Mouse (Mus musculus): ENCODE measurements around the gene Ovol3. TPM values are rescaled to one million over a fixed set of nuclear protein-coding genes. Genes with fewer than 3 reads are reported as not detected.
"Not testable (repeated sequence)": the region's sequence is repeated elsewhere in the genome, so short reads cannot be mapped to it uniquely, and the experiment has no call there.

The Ovol3 gene
- total RNA-seq (2021) = not detected

DNA sequence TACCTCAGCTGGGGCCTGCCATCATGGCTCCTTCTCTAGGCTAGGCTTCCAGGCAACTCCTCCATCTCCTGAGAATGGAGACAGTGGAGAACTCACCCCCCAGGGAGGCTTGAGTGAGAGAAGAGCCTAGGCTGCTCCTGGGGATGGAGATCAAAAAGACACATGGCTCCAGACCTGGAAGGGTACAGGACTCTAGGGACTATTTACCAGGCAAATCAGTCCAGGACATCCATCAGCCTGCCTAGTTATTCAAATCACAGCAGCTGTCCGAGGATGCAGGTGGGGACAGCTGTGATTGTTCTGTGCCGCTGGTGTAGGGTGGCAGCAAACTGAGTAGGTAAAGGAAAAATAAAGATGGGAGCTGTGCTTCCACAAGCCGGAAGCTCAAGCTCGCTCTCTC, at the start of gene Ovol3:
TSS of gene Ovol3 (minus strand) at position 101 of the 400 bp plus-strand sequence.
- DNase-seq (ENCODE audit: low spot score in 2 of 2) = no peak
- intact Hi-C loops (cut with DNase I) = no loop called here

DNA sequence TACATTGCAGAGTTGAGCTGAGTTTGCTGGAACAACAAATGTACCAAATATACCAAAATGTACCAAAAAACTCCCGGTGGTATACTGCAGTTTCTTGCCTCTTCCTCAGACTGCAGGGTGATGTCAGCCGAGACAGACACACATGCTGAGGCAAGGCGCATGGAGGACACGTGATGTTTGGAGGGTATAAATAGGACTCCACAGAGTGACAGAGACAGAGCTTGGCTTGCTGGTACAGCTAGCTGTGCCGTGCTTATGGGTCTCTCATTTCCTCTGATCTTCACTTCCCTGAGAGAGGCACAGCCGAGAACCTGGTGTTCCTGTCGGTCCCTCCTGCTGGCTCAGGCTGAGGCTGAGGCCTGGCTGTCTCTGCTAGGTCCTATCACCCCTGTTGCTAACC, 47.2 kb upstream of the Ovol3 start:
- no peak for DNase-seq (ENCODE audit: low spot score in 2 of 2)
- intact Hi-C loops (cut with DNase I) = loop anchor here (5.0 kb wide), 1 partner anchor 50 kb away; the partner anchor contains the start of genes Polr2i and Tbcb

DNA sequence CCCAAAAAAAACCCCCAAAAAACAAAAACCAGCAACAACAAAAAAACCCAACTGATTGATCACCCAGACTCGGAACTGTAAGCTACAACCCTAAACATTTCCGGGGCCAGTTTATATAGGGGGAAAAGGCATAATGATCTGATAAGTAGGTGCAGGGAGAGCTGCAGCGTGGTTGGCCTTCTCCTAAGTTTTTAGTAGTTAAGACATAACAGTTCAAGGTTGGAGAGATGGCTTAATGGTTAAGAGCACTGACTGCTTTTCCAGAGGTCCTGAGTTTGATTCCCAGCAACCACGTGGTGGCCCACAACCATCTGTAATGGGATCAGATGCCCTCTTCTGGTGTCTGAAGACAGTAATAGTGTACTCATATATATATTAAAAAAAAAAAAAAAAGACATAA, 46.0 kb upstream of the Ovol3 start:
- no peak for DNase-seq (ENCODE audit: low spot score in 2 of 2)
- intact Hi-C loops (cut with DNase I) = loop anchor here (5.0 kb wide), 1 partner anchor 49 kb away; the partner anchor contains the start of genes Polr2i and Tbcb

DNA sequence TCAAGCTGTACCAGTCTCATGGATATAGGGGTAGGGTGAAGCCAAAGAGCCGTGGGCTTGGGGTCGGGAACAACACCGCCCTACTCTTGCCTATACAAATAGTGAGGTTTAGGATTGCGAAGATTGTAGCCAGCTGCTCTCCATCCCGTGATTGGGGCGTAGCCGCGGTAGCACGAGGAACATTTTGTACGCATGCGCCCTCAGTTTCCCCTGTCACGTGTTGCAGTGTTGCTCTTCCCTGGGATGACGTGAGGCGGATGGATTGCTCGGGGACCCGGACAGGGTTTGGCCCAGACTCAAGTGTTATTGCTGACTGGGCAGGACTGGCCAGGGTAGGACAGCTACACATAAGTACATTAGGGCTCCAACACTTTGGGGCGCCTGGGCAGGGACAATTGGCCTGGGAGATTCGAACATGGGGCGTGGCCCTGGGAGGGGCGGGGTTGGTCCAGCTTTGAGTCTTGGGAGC, 45.2 kb upstream of the Ovol3 start:
- intact Hi-C loops (cut with DNase I) = loop anchor here (5.0 kb wide), 1 partner anchor 48 kb away; the partner anchor contains the start of genes Polr2i and Tbcb
- peak; percentile 85 to 86 for DNase-seq (ENCODE audit: low spot score in 2 of 2)

DNA sequence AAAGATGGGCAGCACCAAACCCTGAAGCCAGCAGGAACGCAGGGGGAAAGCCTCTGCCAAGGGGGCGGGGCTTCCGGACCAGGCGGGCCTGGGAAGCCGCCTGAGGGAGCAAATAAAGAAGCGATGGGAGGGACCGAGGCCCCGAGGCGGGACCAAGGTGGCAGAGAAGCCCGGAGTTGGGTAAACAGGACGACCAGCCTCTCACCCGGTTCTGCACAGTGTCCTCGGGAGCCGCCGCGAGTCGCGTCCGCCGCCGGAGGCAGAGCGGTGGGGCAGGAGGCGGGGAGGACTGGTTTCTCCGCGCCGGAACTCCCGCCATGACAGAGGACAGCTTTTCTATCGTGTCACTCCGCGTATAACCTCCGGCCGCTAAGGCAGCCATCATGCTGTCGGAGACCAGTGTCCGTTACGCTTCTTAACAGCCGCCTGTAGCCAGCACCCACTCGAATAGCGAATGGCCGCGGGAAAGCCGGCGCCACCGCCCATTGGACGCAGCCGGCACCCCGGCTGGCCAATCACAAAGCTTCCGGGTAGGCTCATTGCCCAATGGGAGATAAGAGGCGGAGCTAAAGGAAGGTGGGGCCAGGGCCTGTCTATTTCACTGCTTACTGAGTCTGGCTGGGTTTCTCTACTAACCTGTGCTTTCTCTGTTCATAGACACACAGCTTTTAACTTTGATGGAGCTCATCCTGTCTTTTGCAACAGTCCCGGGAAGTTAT, 44.6 kb upstream of the Ovol3 start, which contains the start of the genes Thap8 and Wdr62:
TSS of gene Thap8 (plus strand) at position 144 of the 719 bp plus-strand sequence.
TSS of gene Wdr62 (minus strand) at position 469 of the 719 bp plus-strand sequence.
- intact Hi-C loops (cut with DNase I) = loop anchor here (5.0 kb wide), 1 partner anchor 48 kb away; the partner anchor contains the start of genes Polr2i and Tbcb
- peak; percentile 87 to 90 for DNase-seq (ENCODE audit: low spot score in 2 of 2)

DNA sequence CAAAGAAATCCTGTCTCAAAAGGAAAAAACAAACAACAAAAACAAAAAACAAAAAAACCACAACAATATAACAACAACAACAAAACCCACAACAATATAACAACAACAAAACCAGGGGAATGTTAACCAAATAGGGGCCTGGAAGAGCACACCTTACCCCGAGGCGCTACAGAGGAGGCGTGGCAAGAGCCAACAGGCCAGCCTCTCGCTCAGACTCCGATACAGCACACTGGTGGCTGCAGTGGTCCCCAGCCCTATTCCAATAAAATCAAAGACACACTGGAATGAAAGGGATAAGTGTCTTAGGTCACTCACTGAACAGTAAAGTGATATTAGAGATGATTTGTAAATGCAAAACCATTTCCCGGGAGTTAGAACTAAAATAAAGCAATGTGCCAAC, 44.0 kb upstream of the Ovol3 start:
- intact Hi-C loops (cut with DNase I) = no loop called here
- DNase-seq (ENCODE audit: low spot score in 2 of 2) = no peak

DNA sequence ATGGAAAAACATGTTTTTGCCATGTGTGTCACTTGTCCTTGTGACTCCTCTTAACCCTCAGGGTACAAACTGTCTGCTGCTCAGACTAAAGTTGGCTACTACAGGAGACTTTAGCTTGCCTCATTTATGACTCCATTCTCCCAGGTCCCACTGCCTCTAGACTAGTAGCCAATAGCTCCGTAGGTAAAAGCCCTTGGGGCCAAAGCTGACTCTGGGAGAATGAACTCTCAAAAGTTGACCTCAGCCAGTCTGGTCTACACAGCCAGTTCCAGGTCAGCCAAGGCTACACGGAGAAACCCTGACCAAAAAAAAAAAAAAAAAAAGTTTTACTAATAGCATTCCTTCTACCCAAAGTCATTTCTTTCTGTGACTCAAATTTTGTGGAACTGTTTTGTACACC, 43.4 kb upstream of the Ovol3 start:
- no peak for DNase-seq (ENCODE audit: low spot score in 2 of 2)
- intact Hi-C loops (cut with DNase I) = no loop called here

DNA sequence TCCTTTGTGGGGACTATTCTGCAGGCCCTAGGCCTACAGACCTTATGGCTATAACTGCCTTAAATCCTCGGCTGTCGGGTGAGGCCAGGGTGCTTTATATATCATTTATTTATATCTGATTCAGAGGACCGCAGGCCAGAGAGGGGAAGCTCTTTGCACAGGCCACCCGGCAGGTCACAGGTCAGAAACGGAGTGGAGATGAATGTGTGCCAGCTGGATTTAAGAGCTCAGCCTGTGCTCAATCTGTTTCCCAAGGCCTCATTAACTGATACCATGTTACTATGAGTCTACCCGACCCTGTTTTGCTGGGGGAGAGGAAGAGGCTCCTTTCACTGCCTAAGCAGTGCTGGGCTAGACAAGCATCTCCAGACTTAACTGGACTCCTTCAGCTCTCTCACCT, 38.9 kb upstream of the Ovol3 start:
- intact Hi-C loops (cut with DNase I) = no loop called here

DNA sequence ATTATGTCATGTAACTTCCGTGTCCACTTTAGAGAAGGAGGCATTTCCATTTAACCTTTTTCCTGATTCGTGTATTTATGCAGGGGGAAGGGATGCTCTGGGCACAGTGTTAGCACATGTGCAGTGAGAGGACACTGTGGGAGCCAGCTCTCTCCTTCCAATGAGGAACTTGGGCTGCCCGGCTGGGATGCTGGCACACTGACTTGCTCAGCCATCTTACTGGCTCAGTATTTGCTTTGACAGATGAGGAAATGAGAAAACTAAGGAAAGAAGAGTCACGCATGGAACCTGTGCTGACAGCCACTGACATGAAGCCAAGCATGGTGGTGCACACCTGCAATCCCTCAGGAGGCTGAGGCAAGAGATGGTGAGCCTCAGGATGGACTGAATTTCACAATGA, 34.1 kb upstream of the Ovol3 start:
- no peak for DNase-seq (ENCODE audit: low spot score in 2 of 2)
- intact Hi-C loops (cut with DNase I) = no loop called here

More for the DNA sequence above, 38.9 kb upstream of the Ovol3 start:
- no peak for DNase-seq (ENCODE audit: low spot score in 2 of 2)

DNA sequence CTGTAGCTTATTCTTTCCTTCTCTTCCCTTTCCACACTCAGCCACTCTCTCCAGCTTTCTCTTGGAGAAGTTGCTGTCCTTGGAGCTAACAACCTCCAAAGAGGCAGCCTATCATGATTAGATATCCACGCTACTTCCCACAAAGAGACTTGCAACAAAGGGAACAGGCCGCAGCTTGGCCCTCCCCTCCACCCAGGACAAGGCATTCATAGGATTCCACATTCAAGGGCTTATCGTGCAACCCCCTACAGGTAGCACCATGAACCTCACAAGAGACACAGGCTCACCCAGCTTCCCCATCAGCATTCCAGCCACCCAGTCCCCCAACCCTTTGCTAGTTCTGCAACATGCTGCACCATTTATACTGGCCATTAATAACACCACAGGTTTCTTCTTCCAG, 31.3 kb upstream of the Ovol3 start:
- no peak for DNase-seq (ENCODE audit: low spot score in 2 of 2)
- intact Hi-C loops (cut with DNase I) = no loop called here

DNA sequence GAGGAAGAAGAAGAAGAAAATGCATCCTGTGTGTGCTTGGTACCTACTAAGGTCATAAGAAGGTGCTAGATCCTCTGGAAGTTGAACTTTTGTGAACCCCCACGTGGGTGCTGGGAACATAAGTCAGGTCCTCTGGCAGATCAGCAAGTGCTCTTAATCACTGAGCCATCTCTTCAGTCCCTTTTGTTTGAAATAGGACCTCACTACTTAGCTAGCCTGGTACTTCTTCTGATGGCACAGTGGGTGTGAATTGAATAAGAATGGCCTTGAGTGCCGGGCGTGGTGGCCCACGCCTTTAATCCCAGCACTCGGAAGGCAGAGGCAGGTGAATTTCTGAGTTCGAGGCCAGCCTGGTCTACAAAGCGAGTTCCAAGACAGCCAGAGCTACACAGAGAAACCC, 30.4 kb upstream of the Ovol3 start:
- intact Hi-C loops (cut with DNase I) = no loop called here
- DNase-seq (ENCODE audit: low spot score in 2 of 2) = no peak

DNA sequence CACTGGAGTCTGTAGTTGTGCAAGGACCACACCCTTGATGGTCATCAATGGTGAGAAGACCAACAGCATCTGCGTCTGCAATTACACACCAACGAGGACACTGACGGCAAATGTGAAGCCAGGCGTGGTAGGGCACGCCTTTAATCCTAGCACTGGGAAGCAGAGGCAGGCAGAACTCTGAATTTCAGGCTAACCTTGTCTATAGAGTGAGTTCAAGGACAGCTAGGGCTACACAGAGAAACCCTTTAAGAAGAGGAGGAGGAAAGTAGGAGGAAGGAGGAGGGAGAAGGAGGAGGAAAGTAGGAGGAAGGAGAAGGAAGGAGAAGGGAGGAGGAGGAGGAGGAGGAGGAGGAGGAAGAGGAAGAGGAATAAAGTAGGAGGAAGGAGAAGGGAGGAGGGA, 30.0 kb upstream of the Ovol3 start:
- no peak for DNase-seq (ENCODE audit: low spot score in 2 of 2)
- intact Hi-C loops (cut with DNase I) = no loop called here

DNA sequence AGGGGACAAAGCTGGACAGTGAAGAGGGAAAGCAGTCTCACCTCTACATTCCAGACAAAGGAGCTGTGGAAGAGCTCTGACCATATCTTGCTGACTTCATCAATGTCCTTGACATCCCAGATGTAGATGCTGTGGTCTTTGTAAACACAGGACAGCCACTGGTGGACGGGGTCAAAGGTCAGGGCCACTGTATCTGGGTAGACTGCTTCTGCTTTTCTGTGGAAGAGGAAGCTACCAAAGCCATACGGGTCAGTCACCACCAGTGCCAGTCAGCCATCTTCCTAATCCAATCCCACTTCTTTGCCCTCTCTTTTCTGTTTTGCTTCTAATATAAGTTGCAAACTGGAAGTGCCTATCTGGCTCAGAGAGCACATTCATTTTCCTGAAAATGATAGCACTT, 29.5 kb upstream of the Ovol3 start:
- intact Hi-C loops (cut with DNase I) = no loop called here
- DNase-seq (ENCODE audit: low spot score in 2 of 2) = no peak

DNA sequence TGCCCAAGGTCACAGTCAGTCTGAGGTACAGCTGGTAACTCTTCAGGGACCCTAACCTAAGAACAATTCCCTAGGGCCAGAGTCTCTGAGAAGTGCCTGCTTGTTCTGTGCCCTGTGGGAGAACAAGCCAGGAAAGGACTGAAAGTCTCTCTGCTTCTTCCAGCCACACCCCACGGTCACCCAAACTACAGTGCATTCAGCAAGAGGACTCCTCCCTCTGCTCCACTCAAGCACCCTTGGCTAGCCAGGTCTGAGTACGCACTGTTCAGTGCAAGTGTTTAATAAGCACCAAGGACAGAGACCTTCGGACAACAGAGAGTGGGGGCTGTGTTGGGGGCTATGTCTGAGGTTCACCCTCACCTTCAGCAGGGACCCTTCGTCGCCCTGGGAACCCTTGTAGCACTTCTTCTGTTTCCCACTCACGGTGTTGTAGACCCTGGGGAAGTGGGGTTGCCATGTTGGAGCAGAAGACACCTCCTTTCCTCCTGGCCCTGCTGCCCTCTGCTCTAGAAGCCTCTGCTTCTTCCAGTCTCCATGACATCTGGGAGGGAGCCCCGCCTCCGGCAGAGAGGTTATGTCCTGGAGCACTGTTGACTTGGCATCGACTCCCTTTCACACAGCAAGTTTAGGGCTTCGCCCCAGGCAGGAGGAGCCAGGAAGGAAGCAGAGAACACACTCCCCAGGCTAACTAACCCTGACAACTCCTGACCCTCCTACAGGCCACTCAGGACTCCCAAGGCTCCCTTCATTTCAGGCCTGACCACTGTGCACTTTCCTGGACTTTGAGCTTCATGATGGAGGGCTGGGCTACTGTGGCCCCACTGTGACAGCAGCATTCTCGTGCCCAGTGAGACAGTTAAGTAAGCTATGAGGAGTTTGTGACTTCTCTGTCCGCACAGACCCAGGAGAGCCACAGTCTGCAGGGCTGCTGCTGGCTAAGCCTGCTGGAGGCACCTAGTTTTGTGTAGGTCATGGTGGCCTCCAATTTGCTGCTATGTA, 16.7 kb upstream of the Ovol3 start:
- intact Hi-C loops (cut with DNase I) = no loop called here
- DNase-seq (ENCODE audit: low spot score in 2 of 2) = no peak

DNA sequence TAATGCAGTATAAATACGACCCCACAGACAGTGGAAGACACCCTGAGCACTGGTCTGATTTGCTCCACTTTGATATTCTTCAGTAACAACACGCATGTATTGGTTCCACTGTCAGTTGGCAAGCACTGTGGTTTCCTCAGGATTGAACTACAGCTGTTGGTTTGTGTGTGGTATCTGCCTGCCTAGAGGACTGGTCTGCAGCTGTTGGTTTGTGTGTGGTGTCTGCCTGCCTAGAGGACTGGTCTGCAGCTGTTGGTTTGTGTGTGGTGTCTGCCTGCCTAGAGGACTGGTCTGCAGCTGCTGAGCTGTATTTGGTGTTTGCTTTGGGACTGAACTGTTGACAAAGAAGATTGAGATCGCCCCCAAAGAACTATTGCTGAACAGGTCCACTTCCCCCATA, 1.8 kb upstream of the Ovol3 start:
- DNase-seq (ENCODE audit: low spot score in 2 of 2); intact Hi-C loops (cut with DNase I): not testable (repeated sequence)

DNA sequence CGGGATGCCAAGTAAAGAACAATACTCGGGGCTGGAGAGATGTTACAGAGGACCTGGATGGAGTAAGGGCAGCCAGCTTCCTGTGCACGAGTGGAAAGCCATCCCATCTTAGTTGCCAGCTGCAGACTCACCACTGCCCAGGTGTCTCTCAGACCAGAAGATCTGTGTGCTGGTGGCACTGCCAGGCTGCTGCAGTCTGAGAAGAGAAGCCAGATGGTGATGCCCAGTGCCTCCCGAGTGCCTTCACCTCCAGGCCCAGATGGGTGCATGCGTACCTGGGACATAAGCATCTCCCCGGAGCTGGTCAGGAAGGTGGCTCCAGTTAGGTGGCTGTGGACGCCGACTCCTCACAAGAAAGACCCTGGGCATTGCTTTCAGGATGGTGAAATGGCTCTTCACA, 434 bp downstream of the Ovol3 start:
- intact Hi-C loops (cut with DNase I) = no loop called here
- DNase-seq (ENCODE audit: low spot score in 2 of 2) = no peak

DNA sequence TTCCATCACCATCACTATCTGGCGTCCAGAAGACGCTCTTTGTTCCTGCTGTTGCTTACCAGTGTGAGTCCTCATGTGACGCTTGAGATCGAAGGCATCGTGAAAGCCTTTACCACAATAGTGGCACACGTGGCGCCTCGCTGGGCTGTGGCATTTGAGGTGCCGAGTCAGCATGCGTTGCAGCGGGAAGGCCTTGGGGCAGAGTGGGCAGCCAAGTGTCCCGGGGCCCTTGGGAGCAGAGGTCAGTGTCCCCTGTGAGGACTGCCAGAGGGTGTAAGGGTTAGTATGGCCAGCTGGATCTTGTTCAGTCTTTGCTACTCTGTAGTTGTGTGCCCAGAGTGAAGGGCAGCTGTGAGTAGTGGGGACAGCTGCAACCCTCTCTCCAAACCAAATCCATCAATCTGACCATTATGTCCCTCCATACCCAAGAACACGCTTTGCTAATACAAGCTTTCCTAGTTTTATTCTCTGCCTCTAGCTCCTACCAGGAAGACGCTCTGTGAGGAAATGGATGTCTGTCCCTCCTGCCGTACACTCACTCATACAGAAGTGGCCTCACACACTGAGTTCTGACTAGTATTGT, 1.2 kb downstream of the Ovol3 start:
- intact Hi-C loops (cut with DNase I) = loop anchor here (5.0 kb wide), 1 partner anchor 48 kb away; the partner anchor contains the start of genes Thap8 and Wdr62
- DNase-seq (ENCODE audit: low spot score in 2 of 2) = no peak

DNA sequence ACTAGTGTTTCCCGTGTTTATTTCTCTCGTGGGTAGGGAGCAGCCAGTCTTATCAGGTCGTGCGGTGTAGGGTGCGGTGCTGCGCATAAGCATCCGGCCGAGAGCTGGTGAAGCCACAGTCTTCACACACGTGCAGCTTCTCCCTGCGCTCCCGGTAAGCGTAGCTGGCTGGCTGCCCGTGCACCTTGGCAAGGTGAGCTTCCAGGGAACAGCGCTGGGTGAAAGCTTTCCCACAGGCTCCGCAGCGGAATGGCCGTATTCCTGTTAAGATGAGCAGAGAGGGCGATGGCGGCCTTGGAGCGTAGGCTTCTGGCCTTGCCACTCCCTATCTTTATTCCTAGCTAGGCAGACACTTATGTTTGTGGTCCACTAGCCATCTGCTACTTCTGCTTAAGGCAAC, 2.1 kb downstream of the Ovol3 start:
- intact Hi-C loops (cut with DNase I) = loop anchor here (5.0 kb wide), 1 partner anchor 49 kb away; the partner anchor contains the start of genes Thap8 and Wdr62
- peak in 1 of 2 experiments; percentile 35 for DNase-seq (ENCODE audit: low spot score in 2 of 2)

DNA sequence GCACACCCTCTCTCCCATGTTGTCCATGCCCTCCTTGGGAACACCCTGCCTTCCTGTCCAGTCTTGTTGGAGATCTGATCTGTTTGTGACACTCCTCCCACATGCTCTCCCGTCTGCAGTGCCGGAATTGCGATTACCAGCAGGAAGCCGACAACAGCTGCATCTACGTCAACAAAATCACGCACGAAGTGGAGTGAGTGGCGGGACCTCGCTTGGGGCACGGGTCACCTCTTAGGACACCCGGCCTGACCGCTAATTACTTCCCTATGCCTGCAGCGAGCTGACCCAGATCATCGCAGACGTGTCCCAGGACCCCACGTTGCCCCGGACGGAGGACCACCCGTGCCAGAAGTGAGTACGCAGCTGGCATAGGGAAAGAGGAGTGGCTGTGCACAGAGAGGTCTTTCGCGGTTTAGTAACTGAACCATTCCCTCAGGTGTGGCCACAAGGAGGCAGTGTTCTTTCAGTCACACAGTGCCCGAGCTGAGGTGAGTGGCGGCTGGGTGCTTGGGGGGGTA, 2.8 kb downstream of the Ovol3 start:
- peak in 1 of 2 experiments; percentile 18 for DNase-seq (ENCODE audit: low spot score in 2 of 2)
- intact Hi-C loops (cut with DNase I) = loop anchor here (5.0 kb wide), 1 partner anchor 50 kb away; the partner anchor contains the start of genes Thap8 and Wdr62

All from left cerebral cortex, postnatal 36 days (tissue).